Mouse (Mus musculus) olfactory bulb, adult 2 months (tissue): ENCODE measurements around the gene Iah1.

Experiments
- CTCF ChIP-seq: fragments of 200-500 bp; IDR thresholded peaks from 2 replicates; pipeline ENCODE4 v1.5.1; 2012; ENCODE audit warnings: low read depth, mild to moderate bottlenecking, low read length, moderate library complexity; ENCODE audit not compliant: insufficient read depth
- POLR2A ChIP-seq: fragments of 200-500 bp; IDR thresholded peaks from 2 replicates; pipeline ENCODE4 v1.6.1; 2012; ENCODE audit warnings: mild to moderate bottlenecking, low read depth, low read length, moderate library complexity; ENCODE audit not compliant: insufficient read depth

- TF ChIP-seq CTCF (no peak), POLR2A (peak; percentile 5; the same call in 1 of the 2 replicates)
Observed at GRCm38 (mm10) chr12:21285508-21286242, 30.5 kb upstream of the Iah1 start.
